Mouse (Mus musculus): ENCODE measurements around the gene Tmtc2.

DNA sequence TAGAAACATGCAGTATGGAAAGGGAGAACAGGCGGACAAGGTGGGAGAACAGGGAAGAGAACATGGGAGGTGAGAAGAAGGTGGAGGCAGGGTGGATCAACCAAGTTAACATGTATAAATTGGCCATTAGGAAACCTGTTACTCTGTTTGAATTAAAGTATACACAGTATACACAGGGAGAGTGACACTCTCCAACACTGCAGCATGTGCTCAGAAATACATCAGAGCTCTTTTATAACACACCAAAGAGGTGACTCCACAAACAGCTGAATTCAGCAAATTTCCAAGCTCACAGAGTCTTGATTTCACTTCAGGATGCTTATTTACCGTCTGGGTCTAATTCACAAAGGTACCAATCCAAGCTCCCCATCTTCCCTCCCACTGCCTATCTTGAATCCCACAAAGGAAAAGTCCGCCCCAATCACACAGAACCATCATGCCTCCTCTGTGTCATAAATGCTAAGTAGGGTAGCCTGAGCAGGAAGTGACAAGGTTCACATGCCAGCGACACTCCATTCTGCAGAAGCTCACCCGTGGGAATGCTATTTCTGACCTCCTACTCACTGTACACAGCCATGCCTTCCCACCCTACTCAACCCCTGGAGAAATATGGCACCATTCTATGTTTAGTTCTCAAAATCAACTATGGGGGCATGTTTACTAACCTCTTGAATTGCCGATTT is 17.2 kb downstream of the Tmtc2 start:
- TF ChIP-seq POLR2A (IDR thresholded peaks at IDR 0.05; ENCODE audit: insufficient read length, low read depth) = no peak
- TF ChIP-seq POLR2AphosphoS2 (IDR thresholded peaks at IDR 0.05; ENCODE audit: insufficient read length, low read depth) = no peak
- no peak for TF ChIP-seq TCF12 (IDR thresholded peaks at IDR 0.05; ENCODE audit: insufficient read depth, poor library complexity, severe bottlenecking)
- no peak for TF ChIP-seq MAX (IDR thresholded peaks at IDR 0.05; ENCODE audit: low read depth)
- no peak for TF ChIP-seq USF1 (IDR thresholded peaks at IDR 0.05; ENCODE audit: low read depth)
- TF ChIP-seq MYOD1 (IDR thresholded peaks at IDR 0.05; ENCODE audit: control insufficient read depth in 1 of 3, insufficient read length in 2 of 3, low read depth in 2 of 3) = no peak
- no peak for TF ChIP-seq REST (IDR thresholded peaks at IDR 0.05; ENCODE audit: insufficient read depth, insufficient read length)
- TF ChIP-seq E2F4 (IDR thresholded peaks at IDR 0.05; ENCODE audit: insufficient read depth) = no peak
- TF ChIP-seq MYOG (IDR thresholded peaks at IDR 0.05; ENCODE audit: control insufficient read depth in 1 of 3, insufficient read depth in 1 of 3, insufficient read length in 2 of 3, low read depth in 2 of 3) = no peak
- no peak for TF ChIP-seq TCF3 (IDR thresholded peaks at IDR 0.05; ENCODE audit: insufficient read length, low read depth)
- no peak for TF ChIP-seq CEBPB (IDR thresholded peaks at IDR 0.05; ENCODE audit: insufficient read depth, poor library complexity, severe bottlenecking)
- TF ChIP-seq SRF (IDR thresholded peaks at IDR 0.05; ENCODE audit: control insufficient read depth, insufficient read length, low read depth) = no peak
